Mouse (Mus musculus) cerebellum, adult 9-10 months (tissue): ENCODE data around the gene Anxa1.
A peak's percentile ranks its signal among the peaks of the same experiment; 100 is the strongest.

ENCODE experiments used
- DNase-seq: peaks from one replicate; pipeline ENCODE4 v3.0.0; 2022

Gene Anxa1

DNA sequence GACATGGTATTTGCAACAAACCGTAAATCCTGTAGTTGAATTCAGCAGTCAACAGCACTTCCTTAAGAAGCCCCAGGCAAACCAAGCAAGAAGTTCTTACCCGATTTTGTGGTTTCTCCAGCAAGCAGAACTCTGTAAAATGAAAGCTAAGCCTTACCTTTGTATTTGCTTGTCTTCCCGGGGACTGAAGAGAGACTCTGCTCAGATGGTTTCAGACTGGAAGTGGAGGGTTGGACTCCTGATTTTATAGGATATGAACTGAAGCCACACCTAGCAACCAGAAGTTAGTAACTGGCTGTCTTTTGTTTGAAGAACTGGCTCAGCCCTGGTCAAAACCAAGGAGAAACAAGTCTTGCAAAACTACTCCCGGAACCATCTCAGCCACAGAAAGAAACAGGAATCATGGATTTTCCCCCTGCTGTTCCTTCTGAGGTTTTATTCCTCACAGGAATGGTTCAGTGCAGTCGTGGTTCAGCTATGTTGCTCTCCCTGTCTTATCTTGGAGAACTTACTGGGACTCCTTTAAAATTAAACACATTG, at the start of gene Anxa1:
TSS of gene Anxa1 (minus strand) at position 490 of the 540 bp plus-strand sequence.
- no peak for DNase-seq

- no peak for DNase-seq
These were observed 46.3 kb upstream of the Anxa1 start for GRCm38 (mm10) chr19:20437043-20437442.

GRCm38 (mm10) chr19:20434541-20434940, 43.8 kb upstream of the Anxa1 start:
- peak; percentile 16 for DNase-seq

DNA sequence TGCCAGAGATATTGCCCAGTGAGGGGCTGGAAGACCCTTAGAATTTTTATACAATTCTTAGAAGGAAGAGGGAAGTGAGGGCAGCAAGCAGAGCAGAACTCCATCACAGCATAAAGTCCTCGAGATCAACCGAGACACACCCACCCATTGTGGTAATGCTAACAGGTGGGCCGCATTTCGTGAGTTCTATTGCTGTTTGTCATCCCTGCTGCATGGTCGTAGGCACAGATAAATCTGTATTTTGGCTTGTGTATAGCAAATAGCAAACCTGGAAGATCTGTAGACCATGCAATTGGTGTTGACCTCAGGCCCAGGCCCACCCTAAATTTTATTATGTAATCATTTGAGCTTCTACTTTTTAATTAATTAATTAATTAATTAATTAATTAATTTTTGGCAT, 43.2 kb upstream of the Anxa1 start:
- no peak for DNase-seq

GRCm38 (mm10) chr19:20426443-20427161, 35.9 kb upstream of the Anxa1 start:
- no peak for DNase-seq

- DNase-seq, result no peak
These were observed 20.5 kb upstream of the Anxa1 start for GRCm38 (mm10) chr19:20411276-20411675.

GRCm38 (mm10) chr19:20409541-20410528, 19.1 kb upstream of the Anxa1 start:
- no peak for DNase-seq

GRCm38 (mm10) chr19:20406475-20406874, 15.7 kb upstream of the Anxa1 start:
- DNase-seq, result no peak

GRCm38 (mm10) chr19:20405015-20405414, 14.3 kb upstream of the Anxa1 start:
- DNase-seq, result peak; percentile 5

DNA sequence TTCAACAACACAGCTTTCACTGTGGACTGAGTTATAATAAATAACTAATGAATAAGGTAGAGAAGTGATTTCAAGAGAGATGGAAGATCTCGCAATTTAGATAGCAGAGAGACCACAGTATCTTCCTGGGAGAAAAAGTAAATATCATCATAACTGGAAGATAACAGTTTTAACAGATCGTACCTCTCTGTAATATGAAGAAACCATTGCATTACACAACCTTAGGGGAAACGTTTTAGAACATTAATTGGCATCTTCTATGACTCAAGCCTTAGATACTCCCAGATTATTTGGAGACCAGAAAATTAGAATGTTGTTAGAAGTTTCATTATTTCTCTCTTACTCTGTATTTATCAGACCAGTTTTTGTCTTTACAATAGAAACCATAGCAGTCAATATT, 13.0 kb upstream of the Anxa1 start:
- DNase-seq, result no peak

GRCm38 (mm10) chr19:20403219-20403618, 12.5 kb upstream of the Anxa1 start:
- DNase-seq, result no peak

- DNase-seq, result no peak
These were observed 11.9 kb upstream of the Anxa1 start for GRCm38 (mm10) chr19:20402516-20403200.

- DNase-seq, result peak; percentile 23
These were observed 11.2 kb upstream of the Anxa1 start for GRCm38 (mm10) chr19:20401961-20402360.

GRCm38 (mm10) chr19:20399187-20399586, 8.4 kb upstream of the Anxa1 start:
- no peak for DNase-seq

DNA sequence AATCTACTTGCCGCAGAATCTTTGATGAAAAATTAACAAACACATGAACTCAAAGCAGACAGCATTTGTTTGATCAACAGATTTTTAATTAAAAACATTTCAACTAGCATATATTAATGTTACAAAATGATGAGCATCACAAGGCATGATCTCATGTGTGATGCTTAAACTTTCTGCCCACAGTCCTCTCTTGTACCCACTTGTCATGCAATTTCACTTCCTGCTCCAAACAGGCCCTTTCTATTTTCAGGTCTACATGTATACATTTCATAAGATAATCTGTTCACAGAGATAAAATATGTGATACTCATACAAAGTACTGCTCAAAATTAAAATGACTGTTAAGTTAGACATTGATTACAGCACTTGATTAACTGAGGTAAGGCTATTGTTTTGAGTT, 6.3 kb upstream of the Anxa1 start:
- no peak for DNase-seq

DNA sequence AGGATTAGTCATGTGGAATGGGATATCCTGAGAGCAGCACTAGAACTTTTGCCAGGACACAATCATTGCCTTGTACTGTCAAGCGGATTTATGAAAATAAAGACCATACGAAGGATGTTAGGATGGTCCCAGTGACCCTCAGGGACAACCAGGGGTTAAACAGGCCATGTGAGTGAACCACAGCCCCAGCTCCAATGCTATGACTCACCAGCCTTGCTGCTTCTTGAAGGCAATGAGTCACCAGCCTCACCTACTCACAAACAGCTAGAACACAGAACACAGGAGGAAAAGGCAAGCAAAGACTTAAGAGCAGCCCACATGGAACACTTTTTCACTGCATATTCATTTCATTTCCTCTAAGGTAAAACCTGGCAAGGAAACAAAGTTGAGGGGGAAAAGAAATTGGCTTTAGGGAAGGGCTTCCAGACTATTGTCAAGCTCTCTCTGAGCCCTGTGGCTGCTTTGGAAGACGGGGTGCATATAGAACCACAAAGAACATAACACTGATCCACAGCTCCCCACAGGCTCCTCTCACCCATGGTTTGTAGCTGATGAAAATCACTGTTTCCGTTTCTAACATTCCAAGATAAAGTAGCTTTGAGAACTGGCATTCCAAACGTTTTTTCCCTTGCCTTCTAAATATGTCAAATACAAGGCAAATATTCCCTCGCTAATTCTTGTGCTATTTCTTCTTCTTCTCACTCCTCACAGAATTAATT, 3.0 kb upstream of the Anxa1 start:
- no peak for DNase-seq

- DNase-seq, result no peak
These were observed 1.0 kb downstream of the Anxa1 start for GRCm38 (mm10) chr19:20389723-20390122.

DNA sequence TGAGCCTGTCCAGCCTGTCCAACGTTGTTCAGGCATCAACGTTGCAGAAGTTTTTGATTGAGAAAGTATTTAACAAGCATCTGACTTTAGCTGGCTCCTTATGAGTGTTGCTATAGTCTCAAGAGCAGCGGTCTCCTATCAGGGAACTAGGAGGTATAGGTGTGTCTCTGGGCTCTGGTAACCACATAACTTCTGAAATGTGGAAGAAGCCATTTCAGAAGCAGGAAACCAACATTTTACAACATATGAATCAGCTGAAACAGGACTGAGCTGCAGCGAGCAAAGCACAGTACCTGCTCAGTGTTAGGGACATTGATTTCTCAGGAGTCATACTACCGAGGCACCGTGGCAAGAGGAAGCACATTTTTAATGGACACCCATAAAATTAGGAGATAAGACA, 1.5 kb downstream of the Anxa1 start:
- DNase-seq, result no peak

- no peak for DNase-seq
These were observed 2.5 kb downstream of the Anxa1 start for GRCm38 (mm10) chr19:20388276-20388675.

DNA sequence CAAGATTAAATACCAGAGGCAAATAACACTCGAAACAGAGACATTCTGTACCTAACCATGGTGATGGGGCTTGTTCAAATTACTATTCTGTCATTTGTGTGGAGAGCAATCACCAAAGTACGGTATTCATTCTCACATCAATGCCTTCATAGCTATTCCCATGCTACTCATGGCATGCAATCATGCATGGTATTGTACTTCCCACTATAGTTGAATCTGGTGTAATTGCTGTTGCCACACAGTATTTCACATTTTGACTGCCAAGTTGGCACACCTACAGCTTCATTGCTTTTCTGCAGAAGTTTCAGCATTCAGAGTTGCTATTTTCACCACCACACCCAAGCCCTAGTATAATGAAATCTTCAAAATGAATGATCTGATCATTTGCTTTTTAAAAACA, 4.4 kb downstream of the Anxa1 start:
- DNase-seq, result no peak

DNA sequence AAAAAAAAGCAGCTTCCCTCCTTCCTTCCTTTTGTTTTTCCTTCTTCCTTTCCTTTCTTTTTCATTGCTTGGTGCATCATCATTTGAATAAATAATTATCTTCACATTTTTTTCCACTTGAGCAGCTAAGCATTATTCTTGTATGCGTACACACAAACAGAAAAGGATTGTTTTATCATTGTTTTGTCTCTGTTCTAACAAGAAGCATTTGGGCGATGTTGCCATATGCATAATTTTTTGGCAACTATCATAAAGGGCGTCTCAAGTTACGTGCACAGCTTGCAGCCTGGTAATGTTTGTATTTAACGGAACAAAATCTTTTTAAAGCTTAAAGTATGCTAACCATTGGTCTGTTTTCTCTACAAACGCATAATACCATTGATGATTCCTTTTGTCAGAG, 5.1 kb downstream of the Anxa1 start:
- DNase-seq, result no peak

GRCm38 (mm10) chr19:20381207-20381752, 9.5 kb downstream of the Anxa1 start:
- no peak for DNase-seq
